ENCODE assay signal across 8 mouse cellular contexts in the genomic region with DNA sequence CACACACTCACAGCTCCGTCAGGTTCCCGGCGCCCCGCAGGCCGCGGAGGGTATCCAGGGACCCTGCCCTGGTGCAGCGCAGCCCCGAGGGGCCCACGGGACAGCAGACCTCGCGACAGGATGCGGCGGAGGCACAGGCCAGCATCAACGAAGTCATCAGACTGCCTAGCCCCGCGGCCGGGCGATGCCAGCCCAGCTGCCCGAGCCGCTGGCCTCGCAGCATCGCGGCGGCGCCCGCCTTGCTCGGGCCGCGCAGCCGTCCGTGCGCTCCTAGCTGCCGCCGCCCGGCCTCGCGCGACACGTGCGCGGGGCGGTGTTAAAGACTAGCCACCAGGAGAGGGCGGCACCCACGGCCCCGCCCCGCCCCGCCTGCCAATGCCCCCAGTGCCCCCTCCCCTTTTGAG. TPM values are rescaled to one million over a fixed set of nuclear protein-coding genes. Genes with fewer than 3 reads are reported as not detected.
A peak's percentile ranks its signal among the peaks of the same experiment; 100 is the strongest.
DNase-seq lines count a peak whose midpoint lies in the region; ATAC-seq and TF ChIP-seq lines count a peak whose summit lies in the region.

Ntrk1 (minus strand) TSS at position 241 of the 404 bp plus-strand sequence.

- TF ChIP-seq CTCF in E14TG2a.4 (conservative IDR thresholded peaks at IDR 0.05; ENCODE audit: low read length), result no peak
- no peak for TF ChIP-seq CTCF in forebrain, postnatal 0 days (IDR thresholded peaks at IDR 0.05; ENCODE audit: low read depth)
- no peak for TF ChIP-seq CTCF in liver, embryonic 14.5 days (IDR thresholded peaks at IDR 0.05; ENCODE audit: low read depth)

- no peaks in the 10 kb centered on the region for H3K36me3 ChIP-seq in E14TG2a.4 (ENCODE audit: insufficient read depth, low read length)
- no peaks in the 10 kb centered on the region for H3K36me3 ChIP-seq in forebrain, postnatal 0 days (ENCODE audit: insufficient read depth)
- no peaks in the 10 kb centered on the region for H3K36me3 ChIP-seq in liver, embryonic 14.5 days (replicated peaks; ENCODE audit: control insufficient read depth, insufficient read depth, low read depth)

- H3K4me3 ChIP-seq in E14TG2a.4 (replicated peaks; ENCODE audit: low read length), result peak within 1 kb of the TSS; percentile 75
- peak within 1 kb of the TSS; percentile 30 for H3K4me3 ChIP-seq in forebrain, postnatal 0 days (ENCODE audit: low read depth, low read length)
- peak within 1 kb of the TSS in 1 of 2 experiments; percentile 6; a peak in 1 of 4 replicates for H3K4me3 ChIP-seq in liver, embryonic 14.5 days (ENCODE audit: insufficient read depth in 1 of 2, low read depth in 2 of 2, low read length in 2 of 2)

- WGBS in forebrain, postnatal 0 days, result 8% methylated on average over 46 of the region's 47 CpGs
- under 1% methylated on average over 37 of the region's 47 CpGs for WGBS in liver, embryonic 14.5 days (ENCODE audit: insufficient replicate concordance)

- peak; percentile 51 for DNase-seq in embryo, embryonic 10 days (ENCODE audit: low spot score)
- DNase-seq in embryo, embryonic 10.5 days (ENCODE audit: low spot score), result no peak
- no peak for DNase-seq in forebrain, postnatal 0 days
- DNase-seq in liver, embryonic 14.5 days (ENCODE audit: low read depth in 3 of 3, low spot score in 3 of 3), result no peak
- DNase-seq in frontal cortex, postnatal 10 days (ENCODE audit: low spot score in 2 of 2), result no peak
- DNase-seq in thymus, adult 18-20 months, result no peak

- H3K27ac ChIP-seq in forebrain, postnatal 0 days (ENCODE audit: low read depth, low read length), result no peak within 1 kb of the TSS
- H3K27ac ChIP-seq in liver, embryonic 14.5 days, result no peak within 1 kb of the TSS

- no peak for TF ChIP-seq EP300 in liver, embryonic 14.5 days (IDR thresholded peaks at IDR 0.05; ENCODE audit: low read depth)

- H3K4me1 ChIP-seq in E14TG2a.4 (replicated peaks; ENCODE audit: low read depth, low read length), result peaks cover 32% of the 10 kb centered on the region
- no peaks in the 10 kb centered on the region for H3K4me1 ChIP-seq in forebrain, postnatal 0 days (ENCODE audit: insufficient read depth)
- no peaks in the 10 kb centered on the region for H3K4me1 ChIP-seq in liver, embryonic 14.5 days (replicated peaks; ENCODE audit: control insufficient read depth in 2 of 2, insufficient read depth in 2 of 2, low read length in 1 of 2)

- H3K4me2 ChIP-seq in forebrain, postnatal 0 days (ENCODE audit: low read depth), result peak within 1 kb of the TSS; percentile 50
- peak within 1 kb of the TSS; percentile 18; the same call in 1 of the 2 replicates for H3K4me2 ChIP-seq in liver, embryonic 14.5 days (ENCODE audit: low read depth)

- peaks cover 98% of the 10 kb centered on the region for H3K27me3 ChIP-seq in E14TG2a.4 (ENCODE audit: insufficient read depth, low read length)
- H3K27me3 ChIP-seq in forebrain, postnatal 0 days (ENCODE audit: insufficient read depth, low read length), result peaks cover 74% of the 10 kb centered on the region
- peaks cover 53% of the 10 kb centered on the region for H3K27me3 ChIP-seq in liver, embryonic 14.5 days (ENCODE audit: control insufficient read depth, insufficient read depth, low read length)

- ATAC-seq in forebrain, postnatal 0 days, result peak; percentile 59
- ATAC-seq in liver, embryonic 14.5 days (ENCODE audit: insufficient read depth), result no peak
- ATAC-seq in cerebellum, adult (ENCODE audit: insufficient number of reproducible peaks, low FRiP score, low TSS enrichment), result no peak

- no peak within 1 kb of the TSS for H3K9ac ChIP-seq in forebrain, postnatal 0 days
- no peak within 1 kb of the TSS for H3K9ac ChIP-seq in liver, embryonic 14.5 days (replicated peaks)

- no peaks in the 10 kb centered on the region for H3K9me3 ChIP-seq in E14TG2a.4 (ENCODE audit: low read length)
- H3K9me3 ChIP-seq in forebrain, postnatal 0 days (ENCODE audit: low read length), result no peaks in the 10 kb centered on the region
- H3K9me3 ChIP-seq in liver, embryonic 14.5 days (ENCODE audit: control insufficient read depth, low read length), result no peaks in the 10 kb centered on the region

RNA-seq across cellular contexts. Expression of gene Ntrk1, which starts in this region (rescaled TPM):
- 1.5 and 2.2 TPM in 2 replicates for total RNA-seq in forebrain, postnatal 0 days (2014; rRNA removed)
- 1.7 and 2.9 TPM in 2 replicates for polyA plus RNA-seq in forebrain, postnatal 0 days (2015; fragmentation: Nextera tagmentation; extraction: Ambion mirVana)
- polyA plus RNA-seq in liver, embryonic 14.5 days (2012; rRNA removed), result 0.08 and 0.10 TPM in 2 replicates
- 0.04 and 0.14 TPM in 2 replicates for polyA plus RNA-seq in liver, embryonic 14.5 days (2014; fragmentation: Nextera tagmentation; extraction: Ambion mirVana)
